Mouse (Mus musculus) kidney, embryonic 16.5 days (tissue): ENCODE data around the gene Msi2. TPM values are rescaled to one million over a fixed set of nuclear protein-coding genes. Genes with fewer than 3 reads are reported as not detected.
A peak's percentile ranks its signal among the peaks of the same experiment; 100 is the strongest.

ENCODE experiments used
- ATAC-seq: fragments of 200-750 bp; cut with Nextera tagmentation; 2 replicates; pipeline ENCODE4 v1.8.0; 2017; ENCODE audit warnings: moderate TSS enrichment; ENCODE audit not compliant: low FRiP score, low TSS enrichment
- H3K27ac ChIP-seq: fragments of 300-500 bp; sonication (generic); 2 replicates; pipeline ENCODE4 v1.5.1; 2014; ENCODE audit warnings: low read length
- H3K27me3 ChIP-seq: fragments of 300-500 bp; sonication (generic); 2 replicates; pipeline ENCODE4 v1.6.1; 2014; ENCODE audit warnings: low read length, control low read depth, mixed read lengths; ENCODE audit not compliant: insufficient read depth
- H3K36me3 ChIP-seq: fragments of 300-500 bp; sonication (generic); 2 replicates; pipeline ENCODE4 v1.6.1; 2014; ENCODE audit warnings: low read length, control low read depth, mixed read lengths; ENCODE audit not compliant: insufficient read depth
- H3K4me1 ChIP-seq: fragments of 300-500 bp; sonication (generic); 2 replicates; pipeline ENCODE4 v1.6.1; 2014; ENCODE audit warnings: low read length, control low read depth, mixed read lengths; ENCODE audit not compliant: insufficient read depth
- H3K4me2 ChIP-seq: fragments of 300-500 bp; sonication (generic); replicated peaks from 2 replicates; pipeline ENCODE4 v1.6.1; 2014; ENCODE audit warnings: low read depth, low read length
- H3K4me3 ChIP-seq: fragments of 300-500 bp; sonication (generic); 2 replicates; pipeline ENCODE4 v1.5.1; 2014; ENCODE audit warnings: mild to moderate bottlenecking, low read length
- H3K9ac ChIP-seq: fragments of 300-500 bp; sonication (generic); replicated peaks from 2 replicates; pipeline ENCODE4 v1.6.1; 2014; ENCODE audit warnings: low read length
- H3K9me3 ChIP-seq: fragments of 300-500 bp; sonication (generic); 2 replicates; pipeline ENCODE4 v1.6.1; 2016; ENCODE audit warnings: low read length, control low read depth
- WGBS: fragments of 180-500 bp; shearing (Covaris S2); extraction: QIAGEN DNeasy Blood & Tissue Kit; methylation state at CpG from one replicate; pipeline ENCODE4 v1.1.7; 2014; 5-methylcytosine and 5-hydroxymethylcytosine counted together
- polyA plus RNA-seq: library from polyadenylated mRNA; unstranded; fragments of >200 nt; fragmentation: Nextera tagmentation; extraction: Ambion mirVana; gene quantifications from 2 replicates; pipeline ENCODE4 v1.2.1, GENCODE M21; 2015

The Msi2 gene
- polyA plus RNA-seq, 1 experiment from 2014 or later, result 24.3 TPM

GRCm38 (mm10) chr11:88313512-88313911 is 404.8 kb downstream of the Msi2 start:
- H3K9me3 ChIP-seq, result no peaks in the 10 kb centered on the region
- H3K27ac ChIP-seq, result no peak overlapping the region
- peaks cover 30% of the 10 kb centered on the region for H3K4me1 ChIP-seq
- WGBS, result 11% methylated on average over 8 of the region's 8 CpGs
- H3K4me3 ChIP-seq, result no peak overlapping the region
- no peak overlapping the region for H3K9ac ChIP-seq
- ATAC-seq, result peak; percentile 53; the same call in 1 of the 2 replicates
- H3K4me2 ChIP-seq, result no peak overlapping the region
- H3K27me3 ChIP-seq, result no peaks in the 10 kb centered on the region
- no peaks in the 10 kb centered on the region for H3K36me3 ChIP-seq

GRCm38 (mm10) chr11:88311606-88312005 is 406.7 kb downstream of the Msi2 start:
- Histone ChIP-seq H3K4me3 (no peak overlapping the region), H3K27ac (no peak overlapping the region), H3K27me3 (no peaks in the 10 kb centered on the region), H3K36me3 (no peaks in the 10 kb centered on the region), H3K9ac (no peak overlapping the region), H3K4me1 (peaks cover 30% of the 10 kb centered on the region), H3K9me3 (no peaks in the 10 kb centered on the region), H3K4me2 (no peak overlapping the region)
- 68% methylated on average over 7 of the region's 7 CpGs for WGBS
- no peak for ATAC-seq

- no peak overlapping the region for H3K4me3 ChIP-seq
- H3K27me3 ChIP-seq, result no peaks in the 10 kb centered on the region
- H3K36me3 ChIP-seq, result no peaks in the 10 kb centered on the region
- ATAC-seq, result no peak
- H3K9ac ChIP-seq, result no peak overlapping the region
- H3K4me2 ChIP-seq, result no peak overlapping the region
- no peaks in the 10 kb centered on the region for H3K9me3 ChIP-seq
- H3K4me1 ChIP-seq, result peaks cover 30% of the 10 kb centered on the region
- H3K27ac ChIP-seq, result no peak overlapping the region
- WGBS, result 86% methylated on average over 6 of the region's 6 CpGs
Measured at GRCm38 (mm10) chr11:88310773-88311172, 407.5 kb downstream of the Msi2 start.

- H3K4me2 ChIP-seq, result no peak overlapping the region
- 0 out of 2 replicates have a peak overlapping the region, but pooled peaks have one; percentile 18 for H3K9ac ChIP-seq
- H3K36me3 ChIP-seq, result no peaks in the 10 kb centered on the region
- no peak overlapping the region for H3K4me3 ChIP-seq
- no peaks in the 10 kb centered on the region for H3K27me3 ChIP-seq
- peak; percentile 44; the same call in 1 of the 2 replicates for ATAC-seq
- WGBS, result 36% methylated on average over 10 of the region's 10 CpGs
- H3K9me3 ChIP-seq, result no peaks in the 10 kb centered on the region
- peaks cover 23% of the 10 kb centered on the region for H3K4me1 ChIP-seq
- 0 out of 2 replicates have a peak overlapping the region, but pooled peaks have one; percentile 16 for H3K27ac ChIP-seq
Measured at GRCm38 (mm10) chr11:88309059-88309700, 409.1 kb downstream of the Msi2 start.

- no peak overlapping the region for H3K9ac ChIP-seq
- peaks cover 13% of the 10 kb centered on the region; the same call in 1 of the 2 replicates for H3K4me1 ChIP-seq
- no peak overlapping the region for H3K27ac ChIP-seq
- no peak overlapping the region for H3K4me3 ChIP-seq
- H3K27me3 ChIP-seq, result no peaks in the 10 kb centered on the region
- no peak overlapping the region for H3K4me2 ChIP-seq
- no peaks in the 10 kb centered on the region for H3K9me3 ChIP-seq
- H3K36me3 ChIP-seq, result no peaks in the 10 kb centered on the region
- ATAC-seq, result no peak
- WGBS, result 81% methylated on average over 14 of the region's 14 CpGs
Measured at GRCm38 (mm10) chr11:88307616-88308543, 410.4 kb downstream of the Msi2 start.

GRCm38 (mm10) chr11:88305759-88306158 is 412.6 kb downstream of the Msi2 start:
- 89% methylated on average over 6 of the region's 6 CpGs for WGBS
- Histone ChIP-seq H3K4me1 (peaks cover 18% of the 10 kb centered on the region), H3K9ac (no peak overlapping the region), H3K4me2 (no peak overlapping the region), H3K9me3 (no peaks in the 10 kb centered on the region), H3K27ac (no peak overlapping the region), H3K36me3 (no peaks in the 10 kb centered on the region), H3K27me3 (no peaks in the 10 kb centered on the region), H3K4me3 (no peak overlapping the region)
- ATAC-seq, result no peak

- no peaks in the 10 kb centered on the region for H3K27me3 ChIP-seq
- H3K9me3 ChIP-seq, result no peaks in the 10 kb centered on the region
- 54% methylated on average over 6 of the region's 6 CpGs for WGBS
- H3K27ac ChIP-seq, result no peak overlapping the region
- H3K9ac ChIP-seq, result no peak overlapping the region
- H3K4me1 ChIP-seq, result peaks cover 14% of the 10 kb centered on the region; the same call in 1 of the 2 replicates
- H3K4me3 ChIP-seq, result no peak overlapping the region
- peak overlapping the region; percentile 24 for H3K4me2 ChIP-seq
- H3K36me3 ChIP-seq, result no peaks in the 10 kb centered on the region
- ATAC-seq, result no peak
Measured at GRCm38 (mm10) chr11:88301619-88302018, 416.7 kb downstream of the Msi2 start.

GRCm38 (mm10) chr11:88299345-88299744 is 419.0 kb downstream of the Msi2 start:
- no peaks in the 10 kb centered on the region for H3K27me3 ChIP-seq
- WGBS, result 75% methylated on average over 4 of the region's 4 CpGs
- H3K9me3 ChIP-seq, result no peaks in the 10 kb centered on the region
- H3K4me3 ChIP-seq, result no peak overlapping the region
- H3K36me3 ChIP-seq, result no peaks in the 10 kb centered on the region
- no peak overlapping the region for H3K27ac ChIP-seq
- ATAC-seq, result no peak
- peaks cover 28% of the 10 kb centered on the region for H3K4me1 ChIP-seq
- H3K9ac ChIP-seq, result no peak overlapping the region
- H3K4me2 ChIP-seq, result no peak overlapping the region

- no peaks in the 10 kb centered on the region for H3K36me3 ChIP-seq
- no peak overlapping the region for H3K27ac ChIP-seq
- H3K4me1 ChIP-seq, result peaks cover 44% of the 10 kb centered on the region
- H3K4me3 ChIP-seq, result no peak overlapping the region
- WGBS, result 35% methylated on average over 4 of the region's 4 CpGs
- H3K4me2 ChIP-seq, result no peak overlapping the region
- H3K27me3 ChIP-seq, result no peaks in the 10 kb centered on the region
- H3K9ac ChIP-seq, result no peak overlapping the region
- no peaks in the 10 kb centered on the region for H3K9me3 ChIP-seq
- peak; percentile 77 for ATAC-seq
Measured at GRCm38 (mm10) chr11:88297526-88297925, 420.8 kb downstream of the Msi2 start.
